Mouse (Mus musculus) lung, postnatal 25 days (tissue): ENCODE results near the gene Prg4.
A peak's percentile ranks its signal among the peaks of the same experiment; 100 is the strongest.

ENCODE experiments used
- DNase-seq: peaks from one replicate; pipeline ENCODE4 v3.0.0; 2022; ENCODE audit warnings: low spot score

Gene Prg4

GRCm38 (mm10) chr1:150466132-150466531, at the start of gene Prg4:
Prg4 (minus strand) TSS chr1:150466165.
- DNase-seq, result peak; percentile 23

GRCm38 (mm10) chr1:150513041-150513440, 47.1 kb upstream of the Prg4 start:
- DNase-seq, result no peak

DNA sequence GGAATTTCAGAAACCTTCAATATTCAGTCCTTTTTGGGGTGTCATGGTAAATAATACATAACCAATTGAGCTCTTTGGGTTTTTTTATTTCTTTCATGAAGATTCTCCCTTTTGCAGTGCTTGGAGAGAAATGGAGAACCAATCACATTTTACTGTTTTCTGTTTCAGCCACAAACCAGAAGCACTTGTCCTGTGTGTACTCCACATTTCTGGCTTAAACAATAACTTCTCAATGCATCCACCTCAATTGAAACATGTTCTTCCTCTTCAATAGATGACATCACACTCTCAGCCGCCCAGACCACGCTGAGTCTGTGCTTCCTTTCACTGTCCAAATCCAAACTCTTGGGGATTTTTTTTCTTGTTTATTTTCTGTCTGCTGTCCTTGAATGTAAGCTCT, 39.8 kb upstream of the Prg4 start:
- no peak for DNase-seq

GRCm38 (mm10) chr1:150503321-150503720, 37.4 kb upstream of the Prg4 start:
- no peak for DNase-seq

GRCm38 (mm10) chr1:150498177-150498576, 32.2 kb upstream of the Prg4 start:
- DNase-seq, result no peak

- DNase-seq, result peak; percentile 69
Measured at GRCm38 (mm10) chr1:150497690-150498089, 31.7 kb upstream of the Prg4 start.

GRCm38 (mm10) chr1:150496626-150497302, 30.8 kb upstream of the Prg4 start:
- no peak for DNase-seq

- no peak for DNase-seq
Measured at GRCm38 (mm10) chr1:150489148-150489547, 23.2 kb upstream of the Prg4 start.

DNA sequence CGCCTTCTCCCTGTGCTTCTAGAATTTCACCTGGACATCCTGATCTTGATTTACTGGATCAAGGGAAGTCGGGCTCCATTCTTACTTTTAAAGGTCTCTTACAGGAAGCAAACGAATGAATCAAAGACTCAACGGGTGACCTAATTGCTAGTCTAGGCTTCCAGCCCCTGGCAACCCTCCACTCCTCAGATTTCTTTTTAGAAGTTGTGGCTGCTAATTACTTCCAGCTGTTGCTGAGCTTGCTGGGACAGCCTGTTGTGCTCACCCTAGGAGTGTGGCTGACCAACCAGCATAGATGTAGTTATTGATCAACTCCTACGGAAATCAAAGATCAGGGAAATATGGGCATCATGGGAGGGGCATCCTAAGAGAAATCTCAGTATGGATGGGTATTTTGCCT, 14.7 kb upstream of the Prg4 start:
- DNase-seq, result peak; percentile 14

DNA sequence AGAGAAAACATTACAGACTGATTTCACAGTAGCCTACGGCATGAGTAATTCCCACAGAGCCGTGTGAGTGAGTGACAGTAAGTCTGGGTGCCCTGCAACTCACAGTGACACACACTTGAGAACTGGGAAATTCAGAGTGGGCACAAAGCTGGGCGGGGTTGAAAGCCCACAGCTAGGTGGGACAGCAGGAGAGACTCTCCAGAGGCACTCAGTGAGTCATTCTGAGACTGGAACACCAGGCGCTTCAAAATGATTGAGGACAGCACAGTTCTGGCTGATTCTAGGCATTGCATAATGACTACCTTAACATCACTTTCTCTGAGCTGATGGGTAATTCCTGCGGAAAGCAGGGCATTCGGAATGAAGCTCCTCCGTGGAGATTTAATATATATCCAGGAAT, 6.6 kb upstream of the Prg4 start:
- DNase-seq, result no peak

GRCm38 (mm10) chr1:150469992-150470391, 4.0 kb upstream of the Prg4 start:
- DNase-seq, result no peak

- DNase-seq, result no peak
Measured at GRCm38 (mm10) chr1:150465364-150465763, 601 bp downstream of the Prg4 start.

GRCm38 (mm10) chr1:150463691-150464090, 2.3 kb downstream of the Prg4 start:
- no peak for DNase-seq

- peak; percentile 29 for DNase-seq
Measured at GRCm38 (mm10) chr1:150463068-150463467, 2.9 kb downstream of the Prg4 start.

DNA sequence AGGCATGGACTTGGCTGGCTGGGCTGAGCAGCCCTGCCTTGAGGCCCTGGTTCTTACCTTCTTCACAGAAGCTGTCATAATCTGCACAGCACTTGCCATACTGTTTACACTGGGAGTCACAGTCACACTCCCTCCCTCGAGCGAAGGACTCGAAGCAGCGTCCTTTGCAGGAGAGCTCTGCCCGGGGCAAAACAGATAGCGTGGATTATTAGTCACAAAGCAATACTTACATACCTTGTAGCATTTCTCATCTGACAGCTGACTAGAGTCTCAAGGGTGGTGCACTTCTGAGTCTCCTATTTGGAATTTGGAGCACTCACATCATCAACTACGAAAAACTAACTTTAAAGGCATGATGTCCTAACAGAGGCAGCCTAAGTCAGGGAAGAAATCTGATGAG, 5.4 kb downstream of the Prg4 start:
- no peak for DNase-seq

GRCm38 (mm10) chr1:150459599-150459998, 6.4 kb downstream of the Prg4 start:
- DNase-seq, result peak; percentile 28

DNA sequence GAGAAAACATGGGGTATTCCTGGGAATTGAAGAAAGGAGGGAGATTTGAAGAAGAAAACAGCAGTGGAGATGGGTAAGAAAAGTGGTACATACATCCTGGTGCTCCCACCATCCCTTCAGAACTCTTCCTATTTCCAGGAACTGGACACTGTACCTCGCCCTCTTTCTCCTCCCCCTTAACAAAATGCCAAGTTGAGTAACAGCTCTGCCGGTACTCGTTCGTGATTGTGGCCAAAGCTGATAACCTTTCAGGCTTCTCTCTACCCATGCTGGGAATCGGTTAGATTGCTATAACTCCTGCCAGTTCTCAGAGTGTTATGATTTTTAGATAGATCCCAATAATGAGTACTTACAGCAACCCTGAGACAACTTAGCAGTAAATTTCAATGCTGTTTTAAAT, 7.0 kb downstream of the Prg4 start:
- DNase-seq, result no peak

DNA sequence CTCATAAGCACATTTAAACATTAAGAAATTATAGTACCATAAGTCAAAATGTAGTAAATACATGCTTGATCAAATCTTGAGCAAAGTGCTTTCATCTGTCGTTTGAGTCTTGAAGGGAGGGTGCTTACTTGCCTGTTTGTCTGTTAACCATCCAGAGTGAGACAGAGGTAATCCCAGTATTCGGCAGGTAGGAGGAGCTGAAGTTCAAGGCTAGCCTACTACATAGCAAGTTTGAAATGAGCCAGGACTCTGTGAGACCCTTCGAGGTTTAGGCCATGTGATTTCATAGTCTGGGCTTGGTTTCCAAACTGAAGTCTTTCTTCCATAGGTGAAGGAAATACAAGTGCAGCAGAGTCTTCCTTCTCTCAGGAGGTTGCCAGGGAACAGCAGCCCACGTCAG, 24.2 kb downstream of the Prg4 start:
- DNase-seq, result no peak

DNA sequence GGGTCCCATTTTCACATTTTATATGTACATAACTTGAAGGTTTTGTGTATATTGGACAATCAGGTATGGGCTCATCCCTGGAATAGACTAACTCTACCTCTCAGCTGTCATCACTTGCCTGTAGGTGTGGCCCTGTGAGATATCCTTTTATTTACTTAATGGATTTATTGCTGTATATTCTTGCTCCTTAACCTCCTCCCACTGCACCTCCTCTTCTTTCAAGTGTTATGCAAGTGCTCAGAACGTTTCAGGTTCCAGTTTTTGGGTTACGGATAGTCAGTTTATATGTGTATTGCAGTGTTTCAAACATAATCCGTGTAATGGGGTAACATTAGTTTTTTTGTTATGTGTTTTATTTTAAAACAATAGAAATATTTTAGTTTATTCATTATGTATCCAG, 27.3 kb downstream of the Prg4 start:
- no peak for DNase-seq

GRCm38 (mm10) chr1:150426216-150426615, 39.7 kb downstream of the Prg4 start:
- DNase-seq, result no peak

- DNase-seq, result no peak
Measured at GRCm38 (mm10) chr1:150425665-150426064, 40.3 kb downstream of the Prg4 start.

DNA sequence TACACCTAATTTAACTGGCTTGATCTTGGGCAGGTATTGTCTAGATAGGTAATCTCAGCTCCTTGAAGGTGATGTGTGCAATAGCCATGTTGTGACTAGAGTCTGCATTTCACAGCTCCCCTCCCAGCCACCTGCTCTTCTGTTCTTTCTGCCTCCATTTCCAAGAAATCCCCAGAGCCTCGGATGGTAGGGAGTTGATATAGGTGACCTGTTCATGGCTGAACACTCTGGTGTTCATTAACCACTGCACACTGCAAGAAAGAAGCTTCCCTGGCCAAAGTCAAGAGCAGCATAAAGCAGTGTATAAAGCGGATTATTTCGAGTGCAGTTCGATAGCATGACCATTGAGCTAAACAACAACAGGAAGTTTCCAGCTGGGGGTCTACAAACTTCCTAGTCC, 47.5 kb downstream of the Prg4 start:
- DNase-seq, result no peak

- DNase-seq, result no peak
Measured at GRCm38 (mm10) chr1:150416006-150416405, 50.0 kb downstream of the Prg4 start.

DNA sequence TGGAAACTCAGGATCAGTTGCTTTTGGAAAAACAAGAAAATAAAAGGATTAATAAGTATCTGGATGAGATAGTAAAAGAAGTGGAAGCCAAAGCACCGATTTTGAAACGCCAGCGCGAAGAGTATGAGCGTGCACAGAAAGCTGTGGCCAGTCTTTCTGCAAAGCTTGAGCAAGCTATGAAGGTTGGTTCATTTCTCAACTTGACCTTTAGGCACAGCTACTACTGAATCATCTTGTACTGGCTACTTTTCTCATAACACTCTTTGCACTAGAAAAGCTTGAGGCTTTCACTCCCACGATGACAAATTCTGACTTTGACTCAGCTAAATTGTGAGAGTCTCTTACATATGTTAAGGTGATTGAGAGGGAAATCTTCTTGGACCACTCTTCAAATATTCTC, 56.0 kb downstream of the Prg4 start:
- no peak for DNase-seq

GRCm38 (mm10) chr1:150407285-150407684, 58.7 kb downstream of the Prg4 start:
- DNase-seq, result no peak
